Mouse (Mus musculus): ENCODE data around the gene Tmem189. TPM values are rescaled to one million over a fixed set of nuclear protein-coding genes. Genes with fewer than 3 reads are reported as not detected.

Gene Tmem189
- polyA plus RNA-seq, 1 experiment from 2014 or later, result 22.1 TPM

GRCm38 (mm10) chr2:167715008-167715407, 25.4 kb upstream of the Tmem189 start:
- Histone ChIP-seq H3K9me3 (replicated peaks) (no peaks in the 10 kb centered on the region), H3K4me2 (no peak overlapping the region), H3K27ac (no peak overlapping the region), H3K27me3 (no peaks in the 10 kb centered on the region), H3K4me3 (no peak overlapping the region), H3K4me1 (no peaks in the 10 kb centered on the region), H3K36me3 (ENCODE audit: poor library complexity, severe bottlenecking) (no peaks in the 10 kb centered on the region), H3K9ac (no peak overlapping the region)
- no peak for ATAC-seq
- 69% methylated on average over 6 of the region's 6 CpGs for WGBS

DNA sequence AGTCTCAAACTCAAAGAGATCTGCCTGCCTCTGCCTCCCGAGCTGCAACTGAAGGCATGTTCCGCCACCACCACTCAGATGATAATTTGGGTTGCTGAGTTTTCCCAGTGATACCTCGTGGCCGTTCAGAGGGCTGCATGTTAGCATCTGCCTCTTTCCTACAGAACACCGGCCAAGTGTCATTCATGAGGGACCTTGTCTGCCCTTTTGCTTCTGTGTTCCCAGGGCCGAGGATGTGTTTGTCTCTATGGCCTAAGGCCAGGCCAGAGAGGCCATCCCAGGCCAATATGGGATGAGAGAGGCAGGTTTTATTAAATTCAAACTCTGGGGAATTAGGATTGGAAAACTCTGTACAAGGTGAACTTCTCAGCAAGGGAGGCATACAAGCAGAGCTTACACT, 24.7 kb upstream of the Tmem189 start:
- H3K9me3 ChIP-seq (replicated peaks), result no peaks in the 10 kb centered on the region
- 93% methylated on average over 6 of the region's 6 CpGs for WGBS
- no peaks in the 10 kb centered on the region for H3K36me3 ChIP-seq (ENCODE audit: poor library complexity, severe bottlenecking)
- H3K4me3 ChIP-seq, result no peak overlapping the region
- no peak overlapping the region for H3K27ac ChIP-seq
- no peaks in the 10 kb centered on the region for H3K4me1 ChIP-seq
- no peak overlapping the region for H3K9ac ChIP-seq
- no peak for ATAC-seq
- no peaks in the 10 kb centered on the region for H3K27me3 ChIP-seq
- no peak overlapping the region for H3K4me2 ChIP-seq

DNA sequence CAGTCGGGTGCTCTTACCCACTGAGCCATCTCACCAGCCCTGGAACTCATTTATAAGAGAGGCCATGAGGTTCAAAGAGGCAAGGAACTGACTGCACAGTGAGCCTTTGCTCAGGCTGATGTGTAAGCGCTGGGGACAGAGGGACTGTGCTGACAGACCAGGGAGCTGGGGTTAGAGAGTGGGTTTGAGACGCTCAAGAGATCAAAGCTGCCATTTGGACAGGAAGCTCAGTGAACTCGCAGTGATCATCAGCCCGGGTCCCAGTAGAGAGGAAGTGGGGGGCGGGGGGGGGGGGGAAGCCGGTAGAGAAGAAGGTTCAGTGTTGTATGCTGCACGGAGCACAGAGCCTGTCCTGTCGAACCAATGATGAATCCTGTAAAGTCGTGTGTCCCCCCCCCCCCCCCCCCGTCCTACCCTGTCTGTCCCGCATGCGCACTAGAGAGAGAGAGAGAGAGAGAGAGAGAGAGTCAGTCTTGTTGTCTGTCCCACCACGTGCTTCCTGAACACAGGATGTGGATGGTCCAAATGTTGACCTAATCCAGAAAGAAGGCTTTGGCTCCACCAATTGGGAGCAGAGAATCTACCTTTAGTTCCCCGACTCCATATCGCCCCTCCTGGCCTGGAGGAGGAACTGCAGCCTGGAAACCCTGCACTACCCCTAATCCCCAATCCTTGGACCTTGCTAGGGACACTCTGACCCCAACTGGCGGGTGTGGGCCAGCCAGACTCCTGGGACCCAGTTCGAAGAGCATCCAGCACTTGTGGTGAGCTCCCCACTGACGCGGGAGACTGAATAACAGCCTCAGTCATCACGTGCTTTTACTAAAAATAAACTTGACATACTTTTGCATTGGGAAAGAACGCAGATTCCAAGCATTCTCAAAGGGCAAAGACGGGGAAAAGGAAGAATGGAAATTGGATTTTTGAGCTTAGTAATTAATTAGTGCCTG, 23.5 kb upstream of the Tmem189 start:
- H3K4me1 ChIP-seq, result no peaks in the 10 kb centered on the region
- no peak overlapping the region for H3K4me2 ChIP-seq
- WGBS, result 87% methylated on average over 17 of the region's 23 CpGs
- H3K27ac ChIP-seq, result no peak overlapping the region
- H3K9ac ChIP-seq, result no peak overlapping the region
- ATAC-seq, result no peak
- H3K9me3 ChIP-seq (replicated peaks), result no peaks in the 10 kb centered on the region
- H3K4me3 ChIP-seq, result no peak overlapping the region
- H3K36me3 ChIP-seq (ENCODE audit: poor library complexity, severe bottlenecking), result no peaks in the 10 kb centered on the region
- H3K27me3 ChIP-seq, result no peaks in the 10 kb centered on the region

- Histone ChIP-seq H3K27ac (no peak overlapping the region), H3K4me3 (no peak overlapping the region), H3K9ac (no peak overlapping the region), H3K36me3 (ENCODE audit: poor library complexity, severe bottlenecking) (no peaks in the 10 kb centered on the region), H3K4me1 (no peaks in the 10 kb centered on the region), H3K9me3 (replicated peaks) (no peaks in the 10 kb centered on the region), H3K4me2 (no peak overlapping the region), H3K27me3 (no peaks in the 10 kb centered on the region)
- WGBS, result 57% methylated on average over 6 of the region's 6 CpGs
- ATAC-seq, result no peak
Measured at GRCm38 (mm10) chr2:167710574-167710973, 21.0 kb upstream of the Tmem189 start.

GRCm38 (mm10) chr2:167709969-167710368, 20.3 kb upstream of the Tmem189 start:
- 67% methylated on average over 6 of the region's 6 CpGs for WGBS
- no peak overlapping the region for H3K9ac ChIP-seq

GRCm38 (mm10) chr2:167708373-167708772, 18.8 kb upstream of the Tmem189 start:
- ATAC-seq, result no peak
- Histone ChIP-seq H3K27me3 (no peaks in the 10 kb centered on the region), H3K27ac (no peak overlapping the region), H3K4me2 (no peak overlapping the region), H3K4me1 (no peaks in the 10 kb centered on the region), H3K36me3 (ENCODE audit: poor library complexity, severe bottlenecking) (no peaks in the 10 kb centered on the region), H3K4me3 (no peak overlapping the region), H3K9me3 (replicated peaks) (no peaks in the 10 kb centered on the region), H3K9ac (no peak overlapping the region)
- 67% methylated on average over 15 of the region's 15 CpGs for WGBS

More at GRCm38 (mm10) chr2:167709969-167710368, 20.3 kb upstream of the Tmem189 start:
- Histone ChIP-seq H3K4me2 (no peak overlapping the region), H3K27me3 (no peaks in the 10 kb centered on the region), H3K4me1 (no peaks in the 10 kb centered on the region), H3K27ac (no peak overlapping the region), H3K9me3 (replicated peaks) (no peaks in the 10 kb centered on the region), H3K4me3 (no peak overlapping the region), H3K36me3 (ENCODE audit: poor library complexity, severe bottlenecking) (no peaks in the 10 kb centered on the region)
- ATAC-seq, result no peak

- Histone ChIP-seq H3K9ac (no peak overlapping the region), H3K4me2 (no peak overlapping the region), H3K27ac (no peak overlapping the region), H3K4me1 (no peaks in the 10 kb centered on the region), H3K36me3 (ENCODE audit: poor library complexity, severe bottlenecking) (no peaks in the 10 kb centered on the region), H3K9me3 (replicated peaks) (no peaks in the 10 kb centered on the region), H3K4me3 (no peak overlapping the region), H3K27me3 (no peaks in the 10 kb centered on the region)
- 67% methylated on average over 11 of the region's 11 CpGs for WGBS
- ATAC-seq, result no peak
Measured at GRCm38 (mm10) chr2:167706183-167706939, 16.7 kb upstream of the Tmem189 start.

DNA sequence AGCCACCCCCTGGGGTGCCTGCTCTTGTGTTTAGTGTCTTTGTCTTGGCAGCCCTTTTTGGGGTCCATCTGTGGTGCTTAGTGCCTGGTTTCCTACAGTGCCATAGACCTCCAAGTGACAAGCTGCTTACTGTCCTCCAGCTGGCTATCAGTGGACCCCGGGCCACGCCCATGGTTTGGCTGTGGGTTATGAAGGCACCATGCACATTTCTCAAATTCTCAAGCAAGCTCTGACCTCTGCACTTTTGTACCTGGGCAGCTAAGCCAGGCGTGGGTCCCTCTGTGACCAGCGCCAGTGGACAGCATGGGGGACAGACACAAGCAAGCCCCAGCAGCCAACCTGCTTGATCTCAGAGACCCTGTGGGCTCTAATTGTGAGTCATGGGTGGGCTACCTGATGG, 14.8 kb upstream of the Tmem189 start:
- Histone ChIP-seq H3K36me3 (ENCODE audit: poor library complexity, severe bottlenecking) (no peaks in the 10 kb centered on the region), H3K27ac (no peak overlapping the region), H3K9ac (no peak overlapping the region), H3K4me3 (no peak overlapping the region), H3K27me3 (no peaks in the 10 kb centered on the region), H3K9me3 (replicated peaks) (no peaks in the 10 kb centered on the region), H3K4me2 (no peak overlapping the region), H3K4me1 (no peaks in the 10 kb centered on the region)
- 92% methylated on average over 4 of the region's 4 CpGs for WGBS
- no peak for ATAC-seq

DNA sequence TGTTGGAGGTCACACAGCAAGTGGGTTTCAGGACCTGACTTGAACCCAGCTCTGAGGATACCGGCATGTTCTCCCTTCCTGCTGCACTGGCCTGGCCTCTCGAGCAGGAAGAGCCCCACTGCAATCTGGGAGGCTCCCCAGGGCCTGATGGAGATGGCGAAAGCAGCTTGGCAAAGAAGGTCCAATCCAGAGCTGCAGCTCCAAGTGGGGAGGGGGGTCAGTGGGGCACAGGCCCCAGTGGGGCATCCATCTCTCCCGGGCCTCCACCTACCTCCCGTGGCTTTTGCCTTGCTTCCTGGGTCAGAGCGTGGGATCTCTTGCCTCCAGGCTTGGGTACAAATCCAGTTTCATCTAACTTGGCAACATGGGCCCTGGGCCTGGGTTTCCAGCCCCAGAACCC, 12.5 kb upstream of the Tmem189 start:
- Histone ChIP-seq H3K27ac (no peak overlapping the region), H3K9me3 (replicated peaks) (no peaks in the 10 kb centered on the region), H3K36me3 (ENCODE audit: poor library complexity, severe bottlenecking) (no peaks in the 10 kb centered on the region), H3K4me1 (no peaks in the 10 kb centered on the region), H3K4me3 (no peak overlapping the region), H3K9ac (no peak overlapping the region), H3K27me3 (no peaks in the 10 kb centered on the region), H3K4me2 (no peak overlapping the region)
- 77% methylated on average over 6 of the region's 6 CpGs for WGBS
- ATAC-seq, result no peak

- H3K4me3 ChIP-seq, result no peak overlapping the region
- 68% methylated on average over 5 of the region's 5 CpGs for WGBS
- no peaks in the 10 kb centered on the region for H3K4me1 ChIP-seq
- ATAC-seq, result no peak
- H3K27me3 ChIP-seq, result no peaks in the 10 kb centered on the region
- no peak overlapping the region for H3K4me2 ChIP-seq
- H3K9ac ChIP-seq, result no peak overlapping the region
- no peak overlapping the region for H3K27ac ChIP-seq
- no peaks in the 10 kb centered on the region for H3K36me3 ChIP-seq (ENCODE audit: poor library complexity, severe bottlenecking)
- no peaks in the 10 kb centered on the region for H3K9me3 ChIP-seq (replicated peaks)
Measured at GRCm38 (mm10) chr2:167701472-167701871, 11.8 kb upstream of the Tmem189 start.

DNA sequence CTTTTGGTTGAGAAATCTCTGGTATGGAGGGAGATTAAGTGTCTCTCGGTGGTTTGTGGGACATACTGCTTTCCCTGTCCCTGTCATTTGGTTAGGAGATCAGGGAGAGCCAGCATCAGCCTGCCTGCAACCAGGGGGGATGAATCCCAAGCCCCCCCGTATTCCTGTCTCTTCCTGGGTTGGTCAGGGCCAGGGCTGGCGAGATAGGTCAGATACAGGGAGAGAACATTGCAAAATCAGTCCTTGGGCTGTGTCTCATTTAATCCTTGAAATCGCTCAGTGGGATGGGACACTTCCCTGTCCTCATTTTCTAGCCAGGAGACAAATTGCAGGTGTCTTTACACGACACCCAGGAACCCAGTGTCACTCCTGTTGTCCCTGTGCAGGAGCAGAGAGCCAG, 10.4 kb upstream of the Tmem189 start:
- H3K27me3 ChIP-seq, result no peaks in the 10 kb centered on the region
- no peak overlapping the region for H3K27ac ChIP-seq
- no peak for ATAC-seq
- no peak overlapping the region for H3K4me3 ChIP-seq
- H3K4me1 ChIP-seq, result no peaks in the 10 kb centered on the region
- 78% methylated on average over 5 of the region's 5 CpGs for WGBS
- H3K9ac ChIP-seq, result no peak overlapping the region
- no peaks in the 10 kb centered on the region for H3K9me3 ChIP-seq (replicated peaks)
- H3K4me2 ChIP-seq, result no peak overlapping the region
- H3K36me3 ChIP-seq (ENCODE audit: poor library complexity, severe bottlenecking), result no peaks in the 10 kb centered on the region

- Histone ChIP-seq H3K4me1 (no peaks in the 10 kb centered on the region), H3K27ac (no peak overlapping the region), H3K4me2 (no peak overlapping the region), H3K4me3 (no peak overlapping the region), H3K27me3 (0 out of 2 replicates have a peak, but pooled peaks cover 3% of the 10 kb centered on the region), H3K36me3 (ENCODE audit: poor library complexity, severe bottlenecking) (no peaks in the 10 kb centered on the region), H3K9me3 (replicated peaks) (no peaks in the 10 kb centered on the region), H3K9ac (no peak overlapping the region)
- ATAC-seq, result no peak
- WGBS, result 61% methylated on average over 5 of the region's 5 CpGs
Measured at GRCm38 (mm10) chr2:167697902-167698301, 8.3 kb upstream of the Tmem189 start.
